Mouse (Mus musculus): ENCODE measurements around the gene P2rx4. TPM values are rescaled to one million over a fixed set of nuclear protein-coding genes. Genes with fewer than 3 reads are reported as not detected.

Gene P2rx4
- polyA plus RNA-seq, 1 experiment = 9.0 TPM

DNA sequence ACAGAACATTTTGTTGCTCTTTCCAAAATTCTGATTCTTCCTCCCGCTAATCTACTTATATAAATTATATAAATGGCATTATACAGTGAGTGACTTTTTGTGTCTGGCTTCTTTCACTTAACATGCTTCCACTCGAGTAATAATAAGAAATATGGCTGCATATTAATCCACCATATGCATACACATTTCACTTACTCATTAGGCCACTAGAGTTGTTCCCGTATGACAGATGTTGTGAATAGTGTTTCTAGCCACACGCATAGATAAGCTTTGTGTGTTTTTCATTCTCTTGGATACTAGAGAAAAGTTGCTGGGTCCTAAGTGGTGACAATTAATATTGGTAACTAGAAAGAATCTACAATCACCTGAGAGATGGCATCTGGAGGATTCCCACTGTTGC lies 48.3 kb downstream of the P2rx4 start:
- H3K4me1 ChIP-seq (ENCODE audit: control insufficient read depth, insufficient read depth, low read length) = peaks cover 2% of the 10 kb centered on the region
- H3K36me3 ChIP-seq (ENCODE audit: control insufficient read depth, insufficient read depth, low read length) = no peaks in the 10 kb centered on the region
- no peaks in the 10 kb centered on the region for H3K27me3 ChIP-seq (ENCODE audit: control insufficient read depth, insufficient read depth, low read length)
- no peak overlapping the region for H3K4me3 ChIP-seq (ENCODE audit: control insufficient read depth, low read depth, low read length)
- no peak overlapping the region for H3K27ac ChIP-seq (ENCODE audit: control insufficient read depth, insufficient read depth, low read depth, low read length)
- TF ChIP-seq POLR2A (IDR thresholded peaks at IDR 0.05; ENCODE audit: control insufficient read depth, low read depth, low read length) = no peak
- no peak for TF ChIP-seq CTCF (IDR thresholded peaks at IDR 0.05; ENCODE audit: control insufficient read depth, insufficient read depth, insufficient replicate concordance, low read depth, low read length)

DNA sequence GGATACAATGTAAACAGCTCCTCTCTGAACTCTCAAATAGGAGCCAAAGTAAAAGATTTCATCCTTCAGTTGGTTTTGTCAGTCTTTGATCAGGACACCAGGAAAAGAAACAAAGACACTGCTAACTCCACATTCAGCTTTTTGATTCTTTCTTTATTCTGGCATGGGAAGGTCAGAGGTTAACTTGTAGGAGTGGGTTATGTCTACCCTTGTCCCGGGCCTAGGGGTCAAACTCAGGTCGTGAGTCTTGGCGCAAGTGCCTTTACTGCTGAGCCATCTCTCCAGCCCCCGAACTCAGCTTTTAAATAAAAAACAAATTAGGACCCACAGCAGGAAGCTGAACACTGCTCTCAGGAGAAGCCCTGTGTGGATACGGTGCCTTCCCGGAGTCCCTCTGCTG lies 48.8 kb downstream of the P2rx4 start:
- Histone ChIP-seq H3K36me3 (ENCODE audit: control insufficient read depth, insufficient read depth, low read length) (no peaks in the 10 kb centered on the region), H3K4me1 (ENCODE audit: control insufficient read depth, insufficient read depth, low read length) (peaks cover 2% of the 10 kb centered on the region), H3K27me3 (ENCODE audit: control insufficient read depth, insufficient read depth, low read length) (no peaks in the 10 kb centered on the region), H3K4me3 (ENCODE audit: control insufficient read depth, low read depth, low read length) (no peak overlapping the region), H3K27ac (ENCODE audit: control insufficient read depth, insufficient read depth, low read depth, low read length) (no peak overlapping the region)
- no peak for TF ChIP-seq CTCF (IDR thresholded peaks at IDR 0.05; ENCODE audit: control insufficient read depth, insufficient read depth, insufficient replicate concordance, low read depth, low read length)
- no peak for TF ChIP-seq POLR2A (IDR thresholded peaks at IDR 0.05; ENCODE audit: control insufficient read depth, low read depth, low read length)

DNA sequence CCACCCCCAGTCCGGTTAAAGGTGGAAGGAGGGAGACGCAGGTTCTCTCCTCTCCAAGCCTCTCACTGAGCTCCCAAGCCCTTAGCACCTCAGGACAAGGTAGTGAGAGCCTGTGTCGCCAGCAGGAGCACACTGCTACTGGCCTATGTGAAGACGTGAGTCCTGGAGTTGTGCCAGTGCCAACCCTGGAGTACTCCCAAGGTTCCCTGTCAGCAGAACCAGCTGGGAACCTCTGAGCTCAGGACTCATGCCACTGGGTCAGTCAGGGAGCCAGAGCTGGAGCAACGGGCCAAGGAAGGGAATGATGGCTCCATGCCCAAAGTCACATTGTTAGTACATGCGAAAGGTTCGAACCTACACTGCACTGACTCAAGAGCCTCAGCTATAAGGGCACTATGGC lies 49.3 kb downstream of the P2rx4 start:
- Histone ChIP-seq H3K27me3 (ENCODE audit: control insufficient read depth, insufficient read depth, low read length) (no peaks in the 10 kb centered on the region), H3K27ac (ENCODE audit: control insufficient read depth, insufficient read depth, low read depth, low read length) (no peak overlapping the region), H3K36me3 (ENCODE audit: control insufficient read depth, insufficient read depth, low read length) (no peaks in the 10 kb centered on the region), H3K4me3 (ENCODE audit: control insufficient read depth, low read depth, low read length) (no peak overlapping the region), H3K4me1 (ENCODE audit: control insufficient read depth, insufficient read depth, low read length) (no peaks in the 10 kb centered on the region)
- TF ChIP-seq POLR2A (IDR thresholded peaks at IDR 0.05; ENCODE audit: control insufficient read depth, low read depth, low read length) = no peak
- no peak for TF ChIP-seq CTCF (IDR thresholded peaks at IDR 0.05; ENCODE audit: control insufficient read depth, insufficient read depth, insufficient replicate concordance, low read depth, low read length)

DNA sequence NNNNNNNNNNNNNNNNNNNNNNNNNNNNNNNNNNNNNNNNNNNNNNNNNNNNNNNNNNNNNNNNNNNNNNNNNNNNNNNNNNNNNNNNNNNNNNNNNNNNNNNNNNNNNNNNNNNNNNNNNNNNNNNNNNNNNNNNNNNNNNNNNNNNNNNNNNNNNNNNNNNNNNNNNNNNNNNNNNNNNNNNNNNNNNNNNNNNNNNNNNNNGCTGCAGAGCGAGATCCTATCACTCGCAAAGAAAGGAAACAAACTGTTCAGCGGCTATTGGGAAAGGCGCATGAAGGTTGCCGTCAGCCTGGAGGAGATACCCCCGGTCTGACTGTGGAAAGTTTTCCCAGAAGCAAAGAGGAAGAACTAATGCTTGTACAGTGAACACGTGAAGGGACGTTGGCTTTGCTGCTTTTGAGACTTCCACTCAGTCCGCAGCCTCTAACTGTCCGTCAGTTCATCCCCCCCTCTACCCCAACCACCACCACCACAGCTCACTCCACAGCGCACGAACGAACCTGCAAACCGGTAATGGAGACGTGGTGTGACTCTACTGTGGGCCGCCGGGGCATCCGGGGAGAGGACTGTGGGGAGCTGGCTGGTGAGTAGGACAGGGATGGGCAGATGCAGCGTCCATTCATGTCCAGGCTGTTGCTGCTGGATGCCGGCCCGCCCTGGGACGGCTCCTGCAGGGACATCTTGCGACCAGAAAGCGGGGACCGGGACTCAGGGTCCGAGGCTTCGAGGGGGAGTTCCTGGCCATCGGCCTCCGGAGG lies 56.1 kb downstream of the P2rx4 start:
- Histone ChIP-seq H3K27ac (ENCODE audit: control insufficient read depth, insufficient read depth, low read depth, low read length) (peak overlapping the region; percentile 51), H3K36me3 (ENCODE audit: control insufficient read depth, insufficient read depth, low read length) (no peaks in the 10 kb centered on the region), H3K27me3 (ENCODE audit: control insufficient read depth, insufficient read depth, low read length) (no peaks in the 10 kb centered on the region; the same call in 1 of the 2 replicates), H3K4me1 (ENCODE audit: control insufficient read depth, insufficient read depth, low read length) (peaks cover 8% of the 10 kb centered on the region), H3K4me3 (ENCODE audit: control insufficient read depth, low read depth, low read length) (peak overlapping the region; percentile 41)
- no peak for TF ChIP-seq CTCF (IDR thresholded peaks at IDR 0.05; ENCODE audit: control insufficient read depth, insufficient read depth, insufficient replicate concordance, low read depth, low read length)
- no peak for TF ChIP-seq POLR2A (IDR thresholded peaks at IDR 0.05; ENCODE audit: control insufficient read depth, low read depth, low read length)

DNA sequence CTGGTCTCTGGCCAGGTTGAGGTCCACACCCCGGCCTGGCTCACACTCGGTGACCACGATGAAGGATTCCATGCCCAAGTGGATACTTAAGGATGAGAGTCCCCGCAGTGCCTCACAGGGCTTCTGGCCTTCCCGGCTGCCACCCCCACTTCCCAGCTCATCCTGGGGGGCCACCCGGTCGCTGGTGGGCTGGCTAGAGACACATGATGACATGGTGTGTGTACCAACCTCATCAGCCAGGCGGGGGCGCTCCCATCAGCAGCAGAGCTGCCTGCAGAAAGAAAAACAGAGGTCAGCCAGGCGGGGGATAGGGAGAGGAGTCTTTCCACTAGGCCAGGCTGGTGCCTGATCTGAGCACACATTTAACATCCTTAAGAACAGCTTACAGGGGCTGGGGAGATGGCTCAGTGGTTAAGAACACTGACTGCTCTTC lies 56.7 kb downstream of the P2rx4 start:
- H3K36me3 ChIP-seq (ENCODE audit: control insufficient read depth, insufficient read depth, low read length) = no peaks in the 10 kb centered on the region
- peak overlapping the region; percentile 51 for H3K27ac ChIP-seq (ENCODE audit: control insufficient read depth, insufficient read depth, low read depth, low read length)
- H3K4me3 ChIP-seq (ENCODE audit: control insufficient read depth, low read depth, low read length) = peak overlapping the region; percentile 41
- H3K27me3 ChIP-seq (ENCODE audit: control insufficient read depth, insufficient read depth, low read length) = no peaks in the 10 kb centered on the region; the same call in 1 of the 2 replicates
- H3K4me1 ChIP-seq (ENCODE audit: control insufficient read depth, insufficient read depth, low read length) = peaks cover 13% of the 10 kb centered on the region
- no peak for TF ChIP-seq POLR2A (IDR thresholded peaks at IDR 0.05; ENCODE audit: control insufficient read depth, low read depth, low read length)
- TF ChIP-seq CTCF (IDR thresholded peaks at IDR 0.05; ENCODE audit: control insufficient read depth, insufficient read depth, insufficient replicate concordance, low read depth, low read length) = 0 out of 2 replicates have a peak, but pooled peaks have one; percentile 32

DNA sequence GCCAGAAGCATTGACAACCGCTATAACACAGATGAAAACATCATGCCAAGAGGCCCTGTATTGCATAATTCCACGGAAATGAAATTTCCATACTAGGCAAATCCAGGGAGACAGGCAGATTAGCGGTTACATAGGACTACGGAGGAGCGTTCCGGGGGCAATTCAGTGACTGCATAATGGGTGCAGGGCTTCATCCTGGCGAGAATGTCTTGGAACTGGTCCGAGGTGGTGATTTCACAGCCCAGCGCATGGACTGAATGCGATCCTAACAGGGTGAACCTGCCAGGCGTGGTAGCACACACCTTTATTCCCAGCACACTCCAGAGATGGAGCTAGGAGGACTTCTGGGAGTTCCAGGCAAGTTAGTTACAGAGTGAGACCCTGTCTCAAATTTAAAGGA lies 59.9 kb downstream of the P2rx4 start:
- Histone ChIP-seq H3K27ac (ENCODE audit: control insufficient read depth, insufficient read depth, low read depth, low read length) (no peak overlapping the region), H3K27me3 (ENCODE audit: control insufficient read depth, insufficient read depth, low read length) (no peaks in the 10 kb centered on the region; the same call in 1 of the 2 replicates), H3K4me1 (ENCODE audit: control insufficient read depth, insufficient read depth, low read length) (peaks cover 24% of the 10 kb centered on the region), H3K36me3 (ENCODE audit: control insufficient read depth, insufficient read depth, low read length) (no peaks in the 10 kb centered on the region), H3K4me3 (ENCODE audit: control insufficient read depth, low read depth, low read length) (no peak overlapping the region)
- TF ChIP-seq CTCF (IDR thresholded peaks at IDR 0.05; ENCODE audit: control insufficient read depth, insufficient read depth, insufficient replicate concordance, low read depth, low read length) = no peak
- TF ChIP-seq POLR2A (IDR thresholded peaks at IDR 0.05; ENCODE audit: control insufficient read depth, low read depth, low read length) = no peak

DNA sequence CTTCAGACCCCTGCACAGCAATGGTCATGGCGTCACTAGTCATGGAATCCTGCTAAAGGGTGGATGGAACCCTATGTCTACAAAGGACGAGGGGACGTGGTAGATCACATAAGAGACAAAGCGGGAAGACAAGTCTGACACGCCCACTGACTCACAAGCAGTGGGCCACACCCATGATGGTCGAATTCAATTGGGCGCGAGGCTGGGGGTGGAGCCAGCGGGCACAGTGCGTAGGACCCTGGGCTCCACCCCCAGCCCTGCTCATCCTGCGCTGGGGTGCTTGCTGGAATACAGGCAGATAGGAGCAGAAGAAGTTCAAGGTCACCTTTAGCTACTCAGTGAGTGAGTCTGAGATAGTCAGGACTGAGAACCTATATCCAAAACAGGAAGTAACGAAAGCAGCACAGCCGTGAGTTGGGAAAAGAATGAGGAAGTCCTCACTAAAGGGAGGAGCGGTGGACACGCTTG lies 61.8 kb downstream of the P2rx4 start:
- Histone ChIP-seq H3K4me1 (ENCODE audit: control insufficient read depth, insufficient read depth, low read length) (peaks cover 27% of the 10 kb centered on the region), H3K36me3 (ENCODE audit: control insufficient read depth, insufficient read depth, low read length) (no peaks in the 10 kb centered on the region), H3K27ac (ENCODE audit: control insufficient read depth, insufficient read depth, low read depth, low read length) (peak overlapping the region; percentile 73), H3K4me3 (ENCODE audit: control insufficient read depth, low read depth, low read length) (no peak overlapping the region), H3K27me3 (ENCODE audit: control insufficient read depth, insufficient read depth, low read length) (no peaks in the 10 kb centered on the region)
- TF ChIP-seq POLR2A (IDR thresholded peaks at IDR 0.05; ENCODE audit: control insufficient read depth, low read depth, low read length) (no peak), CTCF (IDR thresholded peaks at IDR 0.05; ENCODE audit: control insufficient read depth, insufficient read depth, insufficient replicate concordance, low read depth, low read length) (no peak)
